Mouse (Mus musculus) hindbrain, embryonic 14.5 days (tissue): Measurements from ENCODE around the gene Kifc5b. TPM values are rescaled to one million over a fixed set of nuclear protein-coding genes. Genes with fewer than 3 reads are reported as not detected.
"Not testable (repeated sequence)": the region's sequence is repeated elsewhere in the genome, so short reads cannot be mapped to it uniquely, and the experiment has no call there.

ENCODE experiments used
- ATAC-seq: fragments of 200-750 bp; cut with Nextera tagmentation; 2 replicates; pipeline ENCODE4 v1.8.0; 2017; ENCODE audit warnings: moderate number of reproducible peaks, mild to moderate bottlenecking, moderate TSS enrichment, moderate library complexity; ENCODE audit not compliant: low FRiP score
- DNase-seq: peaks from one replicate; pipeline ENCODE4 v3.0.0-alpha.2; 2015; ENCODE audit warnings: low spot score
- H3K27ac ChIP-seq: fragments of 300-500 bp; sonication (generic); 2 replicates; pipeline ENCODE4 v1.5.1; 2014; ENCODE audit warnings: mild to moderate bottlenecking, moderate library complexity
- H3K27me3 ChIP-seq: fragments of 300-500 bp; sonication (generic); 2 replicates; pipeline ENCODE4 v1.6.1; 2014; ENCODE audit warnings: mild to moderate bottlenecking, low read length, mixed read lengths; ENCODE audit not compliant: control insufficient read depth, insufficient read depth
- H3K36me3 ChIP-seq: fragments of 300-500 bp; sonication (generic); replicated peaks from 2 replicates; pipeline ENCODE4 v1.6.1; 2014; ENCODE audit not compliant: control insufficient read depth, insufficient read depth
- H3K4me1 ChIP-seq: fragments of 300-500 bp; sonication (generic); replicated peaks from 2 replicates; pipeline ENCODE4 v1.6.1; 2014; ENCODE audit warnings: antibody characterized with exemption, low read length, mixed read lengths; ENCODE audit not compliant: control insufficient read depth, insufficient read depth
- H3K4me2 ChIP-seq: fragments of 300-500 bp; sonication (generic); replicated peaks from 2 replicates; pipeline ENCODE4 v1.6.1; 2014; ENCODE audit warnings: mild to moderate bottlenecking, moderate library complexity
- H3K4me3 ChIP-seq: fragments of 300-500 bp; sonication (generic); replicated peaks from 2 replicates; pipeline ENCODE4 v1.5.1; 2014; ENCODE audit warnings: mild to moderate bottlenecking, low read length
- H3K9ac ChIP-seq: fragments of 300-500 bp; sonication (generic); 2 replicates; pipeline ENCODE4 v1.6.1; 2014
- H3K9me3 ChIP-seq: fragments of 300-500 bp; sonication (generic); 2 replicates; pipeline ENCODE4 v1.6.1; 2016; ENCODE audit warnings: low read length; ENCODE audit not compliant: control insufficient read depth
- WGBS: fragments of 180-500 bp; shearing (Covaris S2); extraction: QIAGEN DNeasy Blood & Tissue Kit; methylation state at CpG from one replicate; pipeline ENCODE4 v1.1.7; 2014; 5-methylcytosine and 5-hydroxymethylcytosine counted together
- microRNA-seq: library from miRNA; unstranded; fragments of <30 nt; microRNA quantifications from one replicate; pipeline ENCODE4, GENCODE M21; 2016
- polyA plus RNA-seq: library from polyadenylated mRNA; unstranded; fragments of >200 nt; fragmentation: Nextera tagmentation; extraction: Ambion mirVana; gene quantifications from 2 replicates; pipeline ENCODE4 v1.2.1, GENCODE M21; 2014

Kifc5b gene
- polyA plus RNA-seq, 1 experiment from 2014 or later, result 0.90 TPM

GRCm38 (mm10) chr17:26972107-26972506 is 55.2 kb downstream of the Kifc5b start:
- Histone ChIP-seq H3K4me3 (peak overlapping the region; percentile 92), H3K36me3 (peaks cover 50% of the 10 kb centered on the region)

GRCm38 (mm10) chr17:26972703-26973574 is 56.0 kb downstream of the Kifc5b start, which contains the start of gene Zbtb9:
Gene Zbtb9 (plus strand): TSS chr17:26973167.
- Histone ChIP-seq H3K27me3 (no peaks in the 10 kb centered on the region), H3K4me3 (peak within 1 kb of the TSS; percentile 92), H3K9me3 (no peaks in the 10 kb centered on the region), H3K4me2 (peak within 1 kb of the TSS; percentile 96), H3K9ac (peak within 1 kb of the TSS; percentile 79), H3K36me3 (peaks cover 50% of the 10 kb centered on the region), H3K4me1 (peaks cover 38% of the 10 kb centered on the region), H3K27ac (peak within 1 kb of the TSS; percentile 79)
- ATAC-seq (peak; percentile 98), DNase-seq (peak; percentile 95)
- under 1% methylated on average over 72 of the region's 75 CpGs for WGBS

More at GRCm38 (mm10) chr17:26972107-26972506, 55.2 kb downstream of the Kifc5b start:
- H3K27me3 ChIP-seq, result no peaks in the 10 kb centered on the region
- no peaks in the 10 kb centered on the region for H3K9me3 ChIP-seq
- no peak for DNase-seq
- H3K4me1 ChIP-seq, result peaks cover 38% of the 10 kb centered on the region
- H3K4me2 ChIP-seq, result peak overlapping the region; percentile 96
- WGBS, result 7% methylated on average over 3 of the region's 3 CpGs
- ATAC-seq, result no peak
- H3K27ac ChIP-seq, result peak overlapping the region; percentile 79; the same call in 1 of the 2 replicates
- peak overlapping the region; percentile 79 for H3K9ac ChIP-seq

GRCm38 (mm10) chr17:26974547-26974946 is 57.7 kb downstream of the Kifc5b start:
- Histone ChIP-seq H3K9me3 (no peaks in the 10 kb centered on the region), H3K27ac (no peak overlapping the region), H3K27me3 (no peaks in the 10 kb centered on the region), H3K4me1 (peaks cover 38% of the 10 kb centered on the region), H3K4me3 (no peak overlapping the region; the same call in 1 of the 2 replicates), H3K36me3 (peaks cover 59% of the 10 kb centered on the region), H3K4me2 (peak overlapping the region; percentile 96; the same call in 1 of the 2 replicates), H3K9ac (no peak overlapping the region)
- WGBS, result 91% methylated on average over 15 of the region's 15 CpGs
- no peak for ATAC-seq
- DNase-seq, result no peak

- DNase-seq, result no peak
- H3K9me3 ChIP-seq, result no peaks in the 10 kb centered on the region
- no peak overlapping the region for H3K9ac ChIP-seq
- ATAC-seq, result no peak
- H3K36me3 ChIP-seq, result peaks cover 61% of the 10 kb centered on the region
- H3K27ac ChIP-seq, result no peak overlapping the region
- no peak overlapping the region for H3K4me2 ChIP-seq
- no peaks in the 10 kb centered on the region for H3K27me3 ChIP-seq
- H3K4me1 ChIP-seq, result peaks cover 38% of the 10 kb centered on the region
- H3K4me3 ChIP-seq, result no peak overlapping the region
Observed at GRCm38 (mm10) chr17:26975415-26975814, 58.5 kb downstream of the Kifc5b start.

- not testable (repeated sequence) for H3K4me3 ChIP-seq, H3K4me2 ChIP-seq, H3K27me3 ChIP-seq, H3K9ac ChIP-seq, DNase-seq, H3K27ac ChIP-seq, ATAC-seq, H3K9me3 ChIP-seq
- H3K36me3 ChIP-seq, result peaks cover 60% of the 10 kb centered on the region
- WGBS, result 95% methylated on average over 6 of the region's 6 CpGs
- peaks cover 27% of the 10 kb centered on the region for H3K4me1 ChIP-seq
Observed at GRCm38 (mm10) chr17:26977354-26977753, 60.5 kb downstream of the Kifc5b start.

DNA sequence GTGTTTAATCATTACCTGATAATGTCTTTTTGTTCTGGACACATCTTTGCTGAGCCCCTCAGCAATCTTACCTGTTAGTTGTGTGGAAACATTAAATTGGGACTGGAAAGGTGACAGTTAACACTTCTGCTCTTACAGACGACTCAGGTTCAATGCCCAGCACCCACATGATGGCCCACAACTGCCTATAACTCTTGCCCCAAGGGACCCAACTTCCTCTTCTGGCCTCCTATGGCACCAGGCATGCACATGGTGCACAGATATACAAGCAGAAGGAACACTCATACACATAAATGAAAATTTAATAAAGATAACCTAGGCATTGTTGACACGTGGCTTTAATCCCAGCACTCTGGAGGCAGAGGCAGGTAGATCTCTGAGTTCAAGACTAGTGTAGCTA is 62.5 kb downstream of the Kifc5b start:
- ATAC-seq (no peak), DNase-seq (no peak)
- no peak overlapping the region for H3K4me3 ChIP-seq
- peaks cover 60% of the 10 kb centered on the region for H3K36me3 ChIP-seq
- no peaks in the 10 kb centered on the region for H3K27me3 ChIP-seq
- no peak overlapping the region for H3K4me2 ChIP-seq
- no peaks in the 10 kb centered on the region for H3K9me3 ChIP-seq
- peaks cover 16% of the 10 kb centered on the region for H3K4me1 ChIP-seq
- WGBS, result 82% methylated on average over 2 of the region's 2 CpGs
- H3K27ac ChIP-seq, result no peak overlapping the region
- H3K9ac ChIP-seq, result no peak overlapping the region

GRCm38 (mm10) chr17:26981050-26981449 is 64.2 kb downstream of the Kifc5b start:
- Histone ChIP-seq H3K4me3 (no peak overlapping the region), H3K9ac (no peak overlapping the region), H3K27me3 (no peaks in the 10 kb centered on the region), H3K4me2 (no peak overlapping the region), H3K9me3 (no peaks in the 10 kb centered on the region), H3K27ac (no peak overlapping the region), H3K36me3 (peaks cover 44% of the 10 kb centered on the region), H3K4me1 (peaks cover 4% of the 10 kb centered on the region; the same call in 1 of the 2 replicates)
- 81% methylated on average over 2 of the region's 2 CpGs for WGBS
- ATAC-seq (no peak), DNase-seq (no peak)

Small RNA genes within 50 kb of the gene (microRNA-seq; reads per million reads assigned to microRNA genes)
- not detected for gene Gm27775
- 0.97 reads per million for gene Mir3083
- 0.81 reads per million for gene Mir6968

Other genes starting within 250 kb of the Kifc5b start
- gene Crebrf, start 201.4 kb upstream of the Kifc5b start, polyA plus RNA-seq, result 10.2 and 10.5 TPM in 2 replicates
- 47.8 and 51.5 TPM in 2 replicates for gene Bnip1, start 136.0 kb upstream of the Kifc5b start, polyA plus RNA-seq
- gene Nkx2-5, start 72.1 kb upstream of the Kifc5b start, polyA plus RNA-seq, result not detected in 2 replicates
- 20.6 and 23.3 TPM in 2 replicates for gene Phf1, start 16.0 kb downstream of the Kifc5b start, polyA plus RNA-seq
- 112 and 113 TPM in 2 replicates for gene Cuta, start 22.5 kb downstream of the Kifc5b start, polyA plus RNA-seq
- gene Syngap1, start 24.2 kb downstream of the Kifc5b start, polyA plus RNA-seq, result 4.3 and 5.0 TPM in 2 replicates
- gene Zbtb9, start 56.1 kb downstream of the Kifc5b start, polyA plus RNA-seq, result 9.7 and 11.1 TPM in 2 replicates
- gene Bak1, start 111.9 kb downstream of the Kifc5b start, polyA plus RNA-seq, result 5.9 and 6.9 TPM in 2 replicates
- gene Itpr3, start 140.2 kb downstream of the Kifc5b start, polyA plus RNA-seq, result 1.2 and 1.8 TPM in 2 replicates
- 359 and 406 TPM in 2 replicates for gene Uqcc2, start 216.8 kb downstream of the Kifc5b start, polyA plus RNA-seq